Comparison of ENCODE assay signal across 40 mouse cellular contexts in the genomic region with DNA sequence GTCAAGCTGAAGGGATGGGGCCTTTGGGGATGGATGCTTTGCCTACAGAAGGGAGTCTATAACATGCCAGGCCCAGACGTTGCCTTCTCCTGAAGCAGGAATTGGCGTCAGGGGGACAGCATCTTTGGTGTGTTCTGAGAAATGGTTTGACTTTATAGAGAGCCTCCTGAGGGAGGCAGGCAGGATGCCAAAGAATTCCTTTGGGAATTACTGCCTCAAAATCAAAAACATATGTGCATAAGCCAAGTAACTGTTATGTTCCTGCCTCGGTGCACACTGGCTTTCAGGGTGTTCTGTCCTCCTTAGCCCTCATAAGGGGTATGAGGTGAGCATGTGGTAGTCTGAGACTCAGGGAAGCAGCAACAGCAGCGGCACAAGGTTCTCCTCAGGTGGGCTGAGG. TPM values are rescaled to one million over a fixed set of nuclear protein-coding genes. Genes with fewer than 3 reads are reported as not detected.
A peak's percentile ranks its signal among the peaks of the same experiment; 100 is the strongest.
DNase-seq lines count a peak whose midpoint lies in the region; ATAC-seq lines count a peak whose summit lies in the region.
"Had no signal": no experiment of that assay in that cellular context is flagged by ENCODE, and none has a peak within 500 bp of the region (broad histone marks: within the 10 kb centered on the region; RNA-seq: fewer than 3 reads in every experiment).

No protein-coding gene starts in this region.

- no peaks in the 10 kb centered on the region for H3K36me3 ChIP-seq in embryonic facial prominence, embryonic 12.5 days
- H3K36me3 ChIP-seq in limb, embryonic 10.5 days = no peaks in the 10 kb centered on the region
- no peaks in the 10 kb centered on the region for H3K36me3 ChIP-seq in limb, embryonic 15.5 days
- H3K36me3 ChIP-seq in midbrain, embryonic 11.5 days (ENCODE audit: control insufficient read depth, insufficient read depth, low read length) = no peaks in the 10 kb centered on the region
- H3K36me3 ChIP-seq: forebrain, embryonic 15.5 days; heart, embryonic 13.5 days; intestine, embryonic 15.5 days; liver, embryonic 12.5 days; midbrain, embryonic 10.5 days; neural tube, embryonic 12.5 days had no signal

- 40% methylated on average over 4 of the region's 4 CpGs for WGBS in embryonic facial prominence, embryonic 12.5 days
- 49% methylated on average over 4 of the region's 4 CpGs for WGBS in limb, embryonic 10.5 days
- WGBS in limb, embryonic 15.5 days = 30% methylated on average over 4 of the region's 4 CpGs
- WGBS in midbrain, embryonic 11.5 days = 79% methylated on average over 4 of the region's 4 CpGs

- no peaks in the 10 kb centered on the region for H3K9me3 ChIP-seq in embryonic facial prominence, embryonic 12.5 days
- H3K9me3 ChIP-seq in limb, embryonic 10.5 days (replicated peaks) = no peaks in the 10 kb centered on the region
- no peaks in the 10 kb centered on the region for H3K9me3 ChIP-seq in limb, embryonic 15.5 days
- no peaks in the 10 kb centered on the region; the same call in 1 of the 2 replicates for H3K9me3 ChIP-seq in midbrain, embryonic 11.5 days (ENCODE audit: control insufficient read depth, low read length)
- H3K9me3 ChIP-seq: forebrain, embryonic 15.5 days; intestine, embryonic 15.5 days had no signal

- no peak overlapping the region for H3K4me3 ChIP-seq in embryonic facial prominence, embryonic 12.5 days
- H3K4me3 ChIP-seq in limb, embryonic 10.5 days = no peak overlapping the region
- no peak overlapping the region for H3K4me3 ChIP-seq in limb, embryonic 15.5 days
- no peak overlapping the region for H3K4me3 ChIP-seq in midbrain, embryonic 11.5 days (ENCODE audit: low read depth, low read length)
- H3K4me3 ChIP-seq: forebrain, embryonic 15.5 days; heart, embryonic 13.5 days; intestine, embryonic 15.5 days; layer of hippocampus, adult 2 months; liver, embryonic 12.5 days; midbrain, embryonic 10.5 days; myocyte; neural tube, embryonic 12.5 days had no signal

- DNase-seq in heart, adult 11 months = peak; percentile 74
- no peak for DNase-seq in heart, postnatal 14 days
- DNase-seq in limb, embryonic 10.5 days (ENCODE audit: low spot score) = no peak
- DNase-seq in right cerebral cortex, postnatal 10 days (ENCODE audit: low spot score in 2 of 2) = no peak
- no peak for DNase-seq in adrenal gland, adult 18-20 months (ENCODE audit: low spot score in 2 of 2)
- DNase-seq in midbrain, embryonic 11.5 days (ENCODE audit: low spot score, missing footprints) = no peak
- DNase-seq: adrenal gland, adult 2 months; adrenal gland, postnatal 36 days; cerebellum, adult 8-10 months; cerebellum, postnatal 25 days; heart, postnatal 10 days; kidney, adult 2 months; kidney, postnatal 36 days; liver, postnatal 0 days; right cerebral cortex, postnatal 14 days; thymus, postnatal 14 days had no signal

- H3K27ac ChIP-seq in embryonic facial prominence, embryonic 12.5 days = 0 out of 2 replicates have a peak overlapping the region, but pooled peaks have one; percentile 9
- H3K27ac ChIP-seq in limb, embryonic 10.5 days = peak overlapping the region; percentile 64
- peak overlapping the region; percentile 67 for H3K27ac ChIP-seq in limb, embryonic 15.5 days
- no peak overlapping the region for H3K27ac ChIP-seq in midbrain, embryonic 11.5 days (ENCODE audit: low read depth, low read length)
- H3K27ac ChIP-seq: forebrain, embryonic 15.5 days; heart, embryonic 13.5 days; hindbrain, postnatal 0 days; intestine, embryonic 15.5 days; layer of hippocampus, adult 2 months; liver, embryonic 12.5 days; macrophage; midbrain, embryonic 10.5 days; neural tube, embryonic 12.5 days had no signal

- peaks cover 5% of the 10 kb centered on the region; the same call in 1 of the 2 replicates for H3K4me1 ChIP-seq in embryonic facial prominence, embryonic 12.5 days
- H3K4me1 ChIP-seq in limb, embryonic 10.5 days = peaks cover 21% of the 10 kb centered on the region
- peaks cover 5% of the 10 kb centered on the region; the same call in 1 of the 2 replicates for H3K4me1 ChIP-seq in limb, embryonic 15.5 days
- peaks cover 6% of the 10 kb centered on the region; the same call in 1 of the 2 replicates for H3K4me1 ChIP-seq in midbrain, embryonic 11.5 days (ENCODE audit: control insufficient read depth, insufficient read depth, low read length)
- H3K4me1 ChIP-seq: heart, embryonic 13.5 days; intestine, embryonic 15.5 days; liver, embryonic 12.5 days; neural tube, embryonic 12.5 days had no signal

- H3K4me2 ChIP-seq in embryonic facial prominence, embryonic 12.5 days (replicated peaks) = no peak overlapping the region
- no peak overlapping the region for H3K4me2 ChIP-seq in limb, embryonic 15.5 days
- H3K4me2 ChIP-seq in midbrain, embryonic 11.5 days = no peak overlapping the region
- H3K4me2 ChIP-seq: forebrain, embryonic 15.5 days; heart, embryonic 13.5 days; intestine, embryonic 15.5 days; liver, embryonic 12.5 days; neural tube, embryonic 12.5 days had no signal

- no peaks in the 10 kb centered on the region for H3K27me3 ChIP-seq in embryonic facial prominence, embryonic 12.5 days
- H3K27me3 ChIP-seq in limb, embryonic 10.5 days (ENCODE audit: low read depth, poor library complexity, severe bottlenecking) = no peaks in the 10 kb centered on the region
- no peaks in the 10 kb centered on the region for H3K27me3 ChIP-seq in limb, embryonic 15.5 days
- no peaks in the 10 kb centered on the region for H3K27me3 ChIP-seq in midbrain, embryonic 11.5 days (ENCODE audit: control insufficient read depth, insufficient read depth, low read length)
- H3K27me3 ChIP-seq: forebrain, embryonic 15.5 days; heart, embryonic 13.5 days; intestine, embryonic 15.5 days; liver, embryonic 12.5 days; neural tube, embryonic 12.5 days had no signal

- no peak overlapping the region for H3K9ac ChIP-seq in embryonic facial prominence, embryonic 12.5 days
- no peak overlapping the region for H3K9ac ChIP-seq in limb, embryonic 15.5 days
- no peak overlapping the region for H3K9ac ChIP-seq in midbrain, embryonic 11.5 days (ENCODE audit: low read length)
- H3K9ac ChIP-seq: forebrain, embryonic 15.5 days; heart, embryonic 13.5 days; intestine, embryonic 15.5 days; liver, embryonic 12.5 days; liver, postnatal 0 days; neural tube, embryonic 12.5 days had no signal

- intact Hi-C loops in heart, postnatal 14 days (cut with DNase I) = no loop called here

- no peak for ATAC-seq in embryonic facial prominence, embryonic 12.5 days (ENCODE audit: insufficient number of reproducible peaks, insufficient read depth, low FRiP score, low TSS enrichment)
- ATAC-seq in limb, embryonic 15.5 days (ENCODE audit: insufficient number of reproducible peaks, low FRiP score, low TSS enrichment, low read depth) = no peak
- no peak for ATAC-seq in midbrain, embryonic 11.5 days (ENCODE audit: low FRiP score)
- ATAC-seq: forebrain, embryonic 15.5 days; hindbrain, postnatal 0 days; intestine, embryonic 15.5 days; liver, embryonic 12.5 days; liver, postnatal 0 days; lung, postnatal 0 days had no signal

RNA-seq across cellular contexts. Expression of gene Rd3l, which starts 35.2 kb away (rescaled TPM):
- total RNA-seq in heart, postnatal 14 days (2021) = under 1 TPM in 1 of 2 experiments, not detected in 1; 0.34 TPM
- polyA plus RNA-seq in embryonic facial prominence, embryonic 12.5 days (2016; fragmentation: Nextera tagmentation; extraction: Ambion mirVana) = not detected in 2 replicates
- polyA plus RNA-seq in limb, embryonic 10.5 days (2016; fragmentation: Nextera tagmentation; extraction: Ambion mirVana) = not detected in 2 replicates
- not detected in 2 replicates for polyA plus RNA-seq in limb, embryonic 15.5 days (2015; fragmentation: Nextera tagmentation; extraction: Ambion mirVana)
- total RNA-seq in adrenal gland, adult 18-20 months (2021) = not detected
- polyA plus RNA-seq in midbrain, embryonic 11.5 days (2014; fragmentation: Nextera tagmentation; extraction: Ambion mirVana) = not detected in 2 replicates
- total RNA-seq: adrenal gland, adult 2 months; adrenal gland, postnatal 36 days; gastrocnemius, adult 8-10 months; gastrocnemius, postnatal 4 days; layer of hippocampus, adult 2 months; left cerebral cortex, adult 8-10 months had no signal
- polyA plus RNA-seq: adrenal gland, adult 2 months; brain, embryonic 14.5 days; forebrain, embryonic 15.5 days; hindbrain, embryonic 11.5 days; hindbrain, postnatal 0 days; intestine, embryonic 15.5 days; kidney, adult 2 months; kidney, embryonic 16.5 days; liver, embryonic 12.5 days; liver, postnatal 0 days; lung, postnatal 0 days; macrophage; midbrain, embryonic 10.5 days; midbrain, postnatal 0 days; myocyte; neural tube, embryonic 12.5 days; small intestine, adult 2 months; stomach, embryonic 14.5 days; testis, adult 2 months; urinary bladder, adult 2 months had no signal

RNA-seq across cellular contexts. Expression of gene Tdrd9, which starts 45.0 kb away (rescaled TPM):
- 1 to 10 TPM in 1 of 2 experiments, under 1 TPM in 1; 0.17 to 1.1 TPM for total RNA-seq in heart, postnatal 14 days (2021)
- polyA plus RNA-seq in embryonic facial prominence, embryonic 12.5 days (2016; fragmentation: Nextera tagmentation; extraction: Ambion mirVana) = 0.73 and 0.75 TPM in 2 replicates
- 0.65 and 0.69 TPM in 2 replicates for polyA plus RNA-seq in limb, embryonic 10.5 days (2016; fragmentation: Nextera tagmentation; extraction: Ambion mirVana)
- polyA plus RNA-seq in limb, embryonic 15.5 days (2015; fragmentation: Nextera tagmentation; extraction: Ambion mirVana) = 0.19 and 0.88 TPM in 2 replicates
- under 1 TPM in 1 of 2 experiments, not detected in 1; 0.30 TPM for total RNA-seq in adrenal gland, adult 18-20 months (2021)
- polyA plus RNA-seq in midbrain, embryonic 11.5 days (2014; fragmentation: Nextera tagmentation; extraction: Ambion mirVana) = 0.87 and 1.4 TPM in 2 replicates
- polyA plus RNA-seq: adrenal gland, adult 2 months; kidney, adult 2 months; macrophage had no signal

RNA-seq across cellular contexts. Expression of gene Atp5mpl, which starts 49.6 kb away (rescaled TPM):
- total RNA-seq in heart, postnatal 14 days (2021) = 1,000 to 10,000 TPM; 1,406 to 1,431 TPM
- polyA plus RNA-seq in embryonic facial prominence, embryonic 12.5 days (2016; fragmentation: Nextera tagmentation; extraction: Ambion mirVana) = 617 and 661 TPM in 2 replicates
- 608 and 623 TPM in 2 replicates for polyA plus RNA-seq in limb, embryonic 10.5 days (2016; fragmentation: Nextera tagmentation; extraction: Ambion mirVana)
- 515 and 585 TPM in 2 replicates for polyA plus RNA-seq in limb, embryonic 15.5 days (2015; fragmentation: Nextera tagmentation; extraction: Ambion mirVana)
- total RNA-seq in adrenal gland, adult 18-20 months (2021) = 100 to 1,000 TPM; 359 to 454 TPM
- 565 and 627 TPM in 2 replicates for polyA plus RNA-seq in midbrain, embryonic 11.5 days (2014; fragmentation: Nextera tagmentation; extraction: Ambion mirVana)
